Mouse (Mus musculus) erythroblast, embryonic 14.5 days (primary cell): ENCODE measurements around the gene Apaf1.

Experiments used
- GATA1 ChIP-seq: IDR thresholded peaks from 2 replicates; pipeline ENCODE4 v1.6.1; 2012; ENCODE audit warnings: low read length, inconsistent platforms, mixed read lengths
- TAL1 ChIP-seq: IDR thresholded peaks from 3 replicates; pipeline ENCODE4 v1.6.1; 2012; ENCODE audit warnings: low read length, inconsistent platforms, mixed read lengths

DNA sequence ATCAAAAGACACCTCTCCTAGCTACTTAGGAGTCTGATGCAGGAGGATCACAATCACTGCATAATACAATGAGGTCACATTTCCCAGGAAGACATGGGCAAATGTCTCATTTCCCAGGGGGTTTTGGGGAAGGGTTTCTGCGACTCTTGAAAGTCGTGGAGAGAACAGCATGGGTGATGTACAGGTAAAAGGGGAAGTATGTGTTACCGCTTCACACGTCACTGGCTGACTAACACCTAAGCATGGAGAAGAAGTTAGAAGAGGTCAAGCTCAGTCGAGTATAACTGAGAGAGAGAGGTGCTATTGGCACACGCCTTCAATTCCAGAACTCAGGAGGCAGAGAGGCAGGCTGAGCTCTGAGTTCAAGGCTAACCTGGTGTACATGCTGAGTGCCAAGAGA lies 92.2 kb downstream of the Apaf1 start:
- TF ChIP-seq GATA1 (no peak), TAL1 (no peak)
